Mouse (Mus musculus) CD4-positive, CD25-positive, alpha-beta regulatory T cell (primary cell): ENCODE data around the gene Basp1. TPM values are rescaled to one million over a fixed set of nuclear protein-coding genes. Genes with fewer than 3 reads are reported as not detected.

Experiments used
- polyA plus RNA-seq: library from polyadenylated mRNA; unstranded; fragments of 100-300 nt; shearing (Covaris generic); gene quantifications from one replicate; pipeline ENCODE4 v1.2.1, GENCODE M21; 2017

The Basp1 gene
- polyA plus RNA-seq: 3.8 TPM

GRCm38 (mm10) chr15:25413378-25413901 is at the start of gene Basp1:
Gene Basp1 (minus strand): TSS chr15:25413764.

Other genes starting within 250 kb of the Basp1 start
- 3.3 TPM for gene Myo10, start 208.8 kb upstream of the Basp1 start, polyA plus RNA-seq